Mouse (Mus musculus) cerebellum, adult (tissue): ENCODE data around the gene Prpf6.

ENCODE experiments used
- ATAC-seq: cut with Nextera tagmentation; 2 replicates; pipeline ENCODE4 v1.9.2; 2017; ENCODE audit warnings: mild to moderate bottlenecking, moderate library complexity, mixed read lengths; ENCODE audit not compliant: insufficient number of reproducible peaks, low FRiP score, low TSS enrichment

Gene Prpf6

DNA sequence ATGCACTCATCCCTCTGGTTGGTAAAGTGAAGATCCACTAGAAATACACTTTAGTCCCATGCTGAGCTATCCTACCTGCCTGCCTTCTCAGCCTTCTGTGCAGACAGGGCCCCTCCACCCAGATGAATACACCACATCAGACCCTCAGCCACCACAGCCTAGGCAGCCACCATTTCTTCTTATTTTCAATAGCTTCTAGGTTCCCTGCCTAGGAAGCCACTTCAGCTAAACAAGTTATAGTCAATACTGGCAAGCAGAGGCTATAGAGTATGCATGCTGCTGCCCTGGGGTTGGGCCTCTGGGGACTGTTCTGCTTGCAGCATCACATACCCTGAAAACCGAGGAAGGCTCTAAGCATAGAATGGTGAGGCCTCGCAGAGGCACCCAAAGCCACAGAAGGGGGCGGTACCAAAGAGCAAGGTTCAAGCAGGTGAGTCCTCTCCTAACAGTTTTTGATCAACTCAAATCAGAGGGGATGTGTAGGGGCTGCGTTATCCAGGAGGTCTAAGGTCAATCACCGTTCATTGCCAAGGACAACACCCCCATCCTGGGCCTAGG, at the start of gene Prpf6:
Prpf6 (plus strand) TSS at position 341 of the 558 bp plus-strand sequence.
- no peak for ATAC-seq

DNA sequence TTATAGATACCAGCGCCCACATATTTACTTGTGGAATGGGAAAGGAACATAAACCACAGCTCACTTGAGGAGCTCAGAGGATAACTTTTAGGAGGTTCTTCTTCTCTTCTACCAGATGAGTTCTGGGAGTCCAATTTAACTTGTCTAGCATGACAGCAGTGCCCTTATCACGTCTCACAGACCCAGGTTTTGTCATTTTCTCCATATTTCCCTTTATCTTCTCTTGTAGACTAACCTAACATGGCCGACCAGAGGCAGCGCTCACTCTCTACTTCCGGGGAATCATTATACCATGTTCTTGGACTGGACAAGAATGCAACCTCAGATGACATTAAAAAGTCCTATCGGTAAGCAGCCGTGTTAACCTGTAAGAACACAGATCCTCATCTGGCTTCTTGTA, 45.5 kb upstream of the Prpf6 start:
- no peak for ATAC-seq

DNA sequence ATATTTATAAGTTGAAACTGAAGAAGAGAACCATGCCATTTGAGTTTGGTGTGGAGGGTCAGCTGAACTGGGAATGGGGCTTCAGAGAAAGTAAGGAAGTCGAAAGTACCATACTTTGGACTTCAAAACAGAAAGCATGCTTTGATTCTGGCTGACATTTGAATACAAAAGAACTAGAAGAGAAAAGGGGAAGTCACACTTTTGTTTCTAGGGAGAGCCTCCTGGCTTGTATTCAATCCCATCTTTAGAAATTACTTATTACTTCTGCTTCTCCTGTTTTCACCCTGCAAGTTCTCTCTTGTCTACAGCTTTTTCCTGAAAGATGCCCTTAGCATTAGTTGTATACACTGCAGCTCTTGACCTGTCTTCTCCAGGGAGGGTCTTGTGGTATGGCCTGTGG, 43.4 kb upstream of the Prpf6 start:
- no peak for ATAC-seq

DNA sequence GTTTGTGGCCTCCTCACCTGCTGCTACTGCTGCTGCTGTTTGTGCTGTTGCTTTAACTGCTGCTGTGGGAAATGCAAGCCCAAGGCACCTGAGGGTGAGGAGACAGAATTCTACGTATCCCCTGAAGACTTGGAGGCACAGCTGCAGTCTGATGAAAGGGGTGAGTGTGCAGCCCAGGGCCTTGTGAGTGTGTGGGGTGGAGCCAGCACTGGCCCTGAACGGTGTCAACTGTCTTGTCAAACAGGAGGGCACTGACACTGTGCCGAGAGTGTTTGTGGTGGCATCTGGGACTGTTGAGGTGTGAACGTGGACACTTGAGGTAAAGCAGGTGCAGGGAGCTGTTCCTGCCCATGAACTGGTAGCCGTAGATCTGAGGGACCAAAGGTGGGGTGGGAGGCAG, 43.0 kb upstream of the Prpf6 start:
- no peak for ATAC-seq

DNA sequence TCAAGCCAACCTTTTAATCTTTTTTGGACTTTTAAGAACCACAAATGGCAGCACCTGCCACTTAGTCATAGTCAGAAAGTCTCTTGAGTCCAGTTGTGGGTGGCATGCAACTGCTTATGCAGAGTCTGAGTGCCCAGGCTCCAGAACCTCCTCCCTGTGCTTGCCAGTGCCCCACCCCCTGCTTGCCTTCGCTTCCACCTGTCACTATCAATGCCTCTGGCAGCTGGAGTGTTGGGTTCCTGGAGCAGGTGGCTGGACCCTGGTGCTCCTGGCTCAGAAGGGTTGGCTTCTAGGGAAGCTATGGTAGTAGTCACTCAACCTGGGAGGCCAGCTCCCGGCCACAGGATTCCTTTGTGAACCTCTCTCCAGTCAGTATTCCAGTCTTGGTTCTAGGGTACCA, 41.4 kb upstream of the Prpf6 start:
- ATAC-seq: no peak

DNA sequence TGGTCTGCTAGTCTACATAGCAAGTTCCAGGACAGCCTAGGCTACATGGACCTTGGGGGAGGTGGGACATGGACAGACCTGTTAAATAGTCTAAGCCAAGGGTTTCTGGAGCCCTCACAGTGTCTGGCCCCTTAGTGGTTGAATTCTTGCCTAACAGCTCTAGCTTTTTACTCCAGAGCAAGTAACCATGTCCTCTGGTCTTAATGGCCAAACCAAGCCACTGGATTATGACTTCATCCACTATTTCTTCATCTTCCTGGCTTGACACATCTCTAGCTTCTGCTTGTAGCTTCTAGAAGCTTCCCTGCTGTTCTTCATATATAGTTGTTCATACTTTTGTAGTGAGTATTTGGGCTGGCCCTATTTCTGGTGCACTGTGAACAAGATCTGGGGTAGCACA, 37.9 kb upstream of the Prpf6 start:
- no peak for ATAC-seq

DNA sequence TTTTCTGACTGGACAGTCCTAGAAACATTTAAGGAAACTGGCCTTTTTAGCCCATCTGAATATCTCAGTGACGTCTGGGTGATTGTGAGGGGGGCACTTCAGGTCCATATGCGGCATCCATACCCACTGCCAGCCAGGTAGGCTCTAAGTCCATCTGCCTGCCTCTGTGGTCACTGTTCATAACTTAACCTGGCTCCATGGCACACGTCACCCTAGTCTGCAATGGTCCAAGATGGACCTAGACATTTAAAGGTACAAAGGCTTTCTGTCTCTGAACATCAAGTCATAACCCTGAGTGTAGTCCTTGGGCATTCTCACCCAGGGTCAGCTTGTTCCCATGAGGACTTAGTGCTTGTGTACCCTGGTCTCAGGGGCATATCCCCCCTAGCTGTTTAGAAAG, 24.3 kb upstream of the Prpf6 start:
- ATAC-seq: no peak

DNA sequence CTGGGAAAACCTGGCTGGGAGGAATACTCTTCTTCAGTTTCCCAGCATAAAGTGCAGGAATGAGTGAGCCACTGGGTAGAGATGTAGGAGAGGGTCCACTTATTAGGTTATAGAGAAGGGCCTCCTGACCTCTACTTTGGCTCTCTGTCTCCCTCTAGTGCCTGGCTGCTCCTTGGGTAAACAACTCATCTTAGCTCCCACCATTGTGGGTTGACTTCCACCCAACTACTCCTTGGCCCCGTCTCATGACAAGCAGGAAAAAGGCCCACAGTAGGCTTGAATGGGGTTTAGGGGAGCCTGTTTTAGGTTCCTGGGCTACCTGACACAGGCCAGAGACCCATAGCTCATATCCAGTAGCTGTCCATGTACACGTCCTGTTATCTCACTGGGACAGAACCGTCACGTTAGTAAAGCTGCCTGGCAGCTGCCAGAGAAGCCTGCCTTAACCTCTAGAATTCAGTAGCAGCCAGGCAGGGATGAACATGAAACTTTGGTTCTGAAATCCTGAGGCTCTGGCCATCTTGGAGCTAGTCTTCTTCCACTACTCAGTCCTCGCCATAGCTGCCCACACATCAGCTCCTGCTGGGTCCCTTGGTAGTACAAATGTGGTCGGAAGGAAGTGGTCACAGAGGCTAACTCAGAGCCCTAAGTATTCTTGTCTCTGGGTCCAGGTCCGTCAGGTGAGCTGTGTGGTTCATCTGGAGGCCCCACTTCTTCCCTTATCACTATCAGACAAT, 23.2 kb upstream of the Prpf6 start:
- ATAC-seq: no peak

DNA sequence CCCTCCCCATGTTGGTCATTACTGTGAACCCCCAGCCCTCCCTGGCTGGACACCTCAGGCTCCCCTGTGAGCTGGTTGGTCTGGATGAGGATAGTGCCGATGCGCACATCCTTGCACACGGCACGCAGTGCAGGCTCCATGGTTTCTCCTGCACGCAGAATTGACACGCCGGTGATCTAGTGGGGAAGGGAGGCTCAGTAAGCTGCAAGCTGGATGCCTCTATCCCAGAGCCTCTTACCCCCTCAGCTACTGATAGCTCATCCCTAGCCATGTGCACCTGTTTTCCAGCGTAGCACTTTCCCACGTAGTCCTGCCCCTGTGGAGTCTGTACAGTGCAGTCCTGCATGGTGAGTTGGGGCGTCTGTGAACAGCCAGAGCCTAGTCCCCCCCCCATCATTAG, 21.8 kb upstream of the Prpf6 start:
- ATAC-seq: no peak

DNA sequence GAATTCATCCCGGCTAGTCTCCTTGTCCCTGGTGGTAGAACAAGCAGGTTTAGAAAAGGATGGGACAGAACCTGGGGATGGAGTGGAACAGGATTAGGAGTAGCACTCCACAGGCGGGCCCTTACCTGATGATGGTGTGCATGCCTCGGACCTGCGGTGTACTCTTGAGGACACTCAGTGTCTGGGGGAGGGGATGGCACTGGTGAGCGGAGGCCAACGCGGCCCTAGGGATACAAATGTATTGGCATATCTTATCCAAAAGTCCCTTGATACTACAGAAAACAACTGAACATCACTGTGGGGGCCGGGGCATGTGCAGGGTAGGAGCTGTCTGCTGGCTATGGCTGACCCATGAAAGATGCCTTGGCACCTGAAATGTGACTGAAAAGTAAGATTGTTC, 21.3 kb upstream of the Prpf6 start:
- no peak for ATAC-seq

DNA sequence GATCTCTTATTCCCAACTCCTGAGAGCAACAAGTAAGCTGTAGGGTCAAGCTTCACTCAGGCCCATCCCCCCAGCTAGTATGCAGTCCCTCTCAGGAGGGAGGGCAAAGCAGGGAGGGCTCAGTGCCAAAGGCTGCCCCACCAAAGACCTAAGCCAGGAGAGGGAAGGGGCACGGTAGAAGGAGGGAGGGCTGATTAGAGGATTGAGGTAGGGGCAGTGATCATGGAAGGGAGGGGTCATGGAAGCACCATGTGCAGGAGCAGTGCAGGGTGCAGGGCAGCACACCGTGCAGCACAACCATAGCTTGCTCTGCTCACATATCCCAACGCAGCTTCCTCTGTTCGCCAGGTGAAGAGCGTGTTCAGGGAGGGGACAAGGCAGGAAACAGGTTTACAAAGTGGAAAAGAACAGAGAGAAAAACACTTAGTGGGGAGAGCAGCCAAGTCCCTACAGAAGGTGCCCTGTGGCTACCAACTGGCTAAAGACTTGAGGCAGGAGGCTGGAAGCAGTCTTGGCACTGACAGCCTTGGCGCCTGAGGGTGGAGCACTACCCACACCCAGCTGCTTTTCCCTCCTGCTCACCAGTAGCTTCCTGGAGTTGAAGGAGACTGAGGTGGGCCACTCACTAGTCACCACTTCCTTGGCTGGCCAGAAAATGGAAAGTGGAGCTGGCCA, 20.6 kb upstream of the Prpf6 start:
- peak; percentile 64; the same call in 1 of the 2 replicates for ATAC-seq

DNA sequence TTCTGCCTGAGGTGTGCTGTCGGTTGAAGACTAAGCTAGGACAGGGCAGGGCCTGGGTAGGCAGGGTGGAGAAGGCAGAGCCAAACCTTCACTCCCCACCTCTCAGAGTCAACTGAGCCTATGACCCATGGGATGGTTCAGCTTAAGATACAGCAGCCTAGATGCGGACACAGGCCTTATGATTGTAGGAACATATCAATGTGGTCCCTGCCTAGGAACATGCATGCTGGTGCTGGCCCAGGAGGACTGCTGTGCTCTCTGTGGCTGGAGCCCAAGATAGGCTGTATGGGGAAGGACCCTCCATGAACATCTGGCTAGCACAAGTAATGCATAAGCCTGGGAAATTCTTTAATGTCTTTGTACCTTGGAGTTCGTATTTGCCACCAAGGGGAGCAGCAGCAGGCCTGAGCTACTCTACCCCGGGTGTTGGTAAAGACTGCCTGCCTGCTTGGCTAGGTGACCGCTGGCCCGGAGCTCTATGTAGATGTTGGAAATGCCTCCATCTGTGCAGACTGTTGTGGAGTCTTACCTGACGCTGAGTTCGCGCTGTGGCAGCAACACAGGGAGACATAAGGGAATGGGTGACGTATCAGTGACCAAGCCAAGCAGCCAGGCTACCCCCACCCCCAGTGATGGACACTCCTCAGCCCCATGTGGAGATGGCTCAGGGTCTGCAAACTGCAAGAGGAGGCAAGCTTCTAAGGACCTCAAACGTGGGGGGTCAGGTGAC, 19.6 kb upstream of the Prpf6 start:
- no peak for ATAC-seq

DNA sequence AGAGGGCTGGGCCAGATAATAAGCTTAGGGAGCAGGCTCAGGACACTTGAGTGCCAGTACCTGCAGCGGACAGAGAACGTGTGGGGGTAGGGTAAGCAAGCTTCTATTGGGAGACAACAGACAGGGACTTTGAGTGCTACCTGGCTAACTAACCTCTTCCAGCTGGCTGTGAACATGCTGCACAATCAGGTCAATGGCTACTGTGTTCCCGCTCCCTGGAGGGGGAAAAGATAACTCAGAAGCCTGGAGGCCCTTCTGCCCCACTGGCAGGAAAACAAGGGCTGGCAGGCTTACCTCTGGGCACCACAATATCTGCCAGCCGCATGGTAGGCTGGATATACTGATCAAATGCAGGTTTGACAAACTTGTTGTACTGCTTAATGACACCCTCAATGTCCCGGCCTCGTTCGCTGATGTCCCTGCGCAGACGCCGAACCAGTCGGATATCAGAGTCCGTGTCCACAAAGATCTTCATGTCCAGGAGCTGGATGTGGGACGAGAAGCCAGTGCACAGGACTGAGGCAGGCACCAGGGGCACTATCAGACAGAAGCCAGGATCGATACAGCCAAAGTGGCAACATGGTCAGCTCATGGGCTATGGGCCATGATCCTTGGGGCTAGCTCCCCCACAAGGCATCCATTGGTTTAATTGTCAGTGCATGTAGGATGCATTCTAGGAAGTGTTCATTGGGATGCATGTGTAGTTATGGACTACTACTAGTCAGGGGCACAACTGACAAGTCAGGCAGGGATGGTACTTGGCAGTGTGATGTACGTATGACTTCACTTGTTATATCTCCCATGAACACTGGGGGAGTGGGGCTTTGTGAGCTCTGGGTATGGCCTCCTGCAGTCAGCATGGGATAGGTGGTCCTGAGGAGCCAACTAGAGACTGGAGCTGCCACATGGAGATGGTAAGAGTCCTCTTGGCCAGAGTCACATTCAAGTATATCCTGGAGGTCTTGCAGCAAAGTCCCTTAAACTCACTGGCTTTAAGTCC, 18.4 kb upstream of the Prpf6 start:
- ATAC-seq: peak; percentile 18; the same call in 1 of the 2 replicates

DNA sequence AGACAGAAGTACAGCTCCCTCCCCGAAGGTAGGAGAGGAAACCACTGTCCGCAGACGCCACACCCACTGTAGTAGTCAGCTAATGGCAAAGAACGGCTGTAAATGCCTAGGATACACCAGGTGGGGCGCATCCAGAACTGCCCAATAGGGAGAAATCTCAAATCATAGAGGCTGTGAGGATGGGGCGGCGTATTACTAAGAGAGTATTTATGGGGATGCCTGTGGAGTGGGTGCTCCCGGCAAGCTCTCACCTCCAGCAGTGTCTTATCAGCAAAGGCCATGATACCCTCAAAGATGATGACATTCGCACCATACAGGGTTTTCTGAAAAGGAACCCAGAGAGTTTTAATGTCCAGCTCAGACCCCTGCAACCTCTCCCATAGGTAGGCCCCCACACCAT, 17.7 kb upstream of the Prpf6 start:
- no peak for ATAC-seq

DNA sequence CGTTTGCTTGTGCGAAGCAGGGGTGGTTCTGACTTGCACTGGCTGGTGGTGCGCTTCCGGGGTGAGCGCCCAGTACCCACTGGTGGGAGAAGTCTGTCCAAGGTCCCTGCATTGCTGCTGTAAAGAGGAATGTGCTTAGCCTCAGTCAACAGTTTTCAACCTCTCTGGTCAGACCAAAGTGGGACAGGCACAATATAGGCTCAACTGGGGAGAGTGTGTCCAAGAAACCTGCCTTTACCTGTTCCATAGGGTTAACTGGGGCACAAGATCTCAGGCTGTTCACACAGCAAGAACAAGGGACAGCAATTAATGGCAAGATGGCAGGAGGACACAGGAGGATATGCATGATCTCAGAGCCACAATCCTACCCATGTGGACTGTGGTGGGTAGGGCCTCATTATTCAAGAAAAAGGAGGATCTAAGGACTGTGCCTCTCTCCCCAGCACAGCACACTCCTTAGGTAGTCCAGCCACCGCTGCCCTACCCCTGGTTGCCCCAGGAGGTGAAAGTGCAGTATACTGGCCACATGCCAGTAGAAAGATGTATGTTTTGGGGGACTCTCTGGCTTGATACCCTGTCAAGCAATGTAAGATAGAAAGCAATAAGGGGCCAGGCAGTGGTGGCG, 16.6 kb upstream of the Prpf6 start:
- no peak for ATAC-seq

DNA sequence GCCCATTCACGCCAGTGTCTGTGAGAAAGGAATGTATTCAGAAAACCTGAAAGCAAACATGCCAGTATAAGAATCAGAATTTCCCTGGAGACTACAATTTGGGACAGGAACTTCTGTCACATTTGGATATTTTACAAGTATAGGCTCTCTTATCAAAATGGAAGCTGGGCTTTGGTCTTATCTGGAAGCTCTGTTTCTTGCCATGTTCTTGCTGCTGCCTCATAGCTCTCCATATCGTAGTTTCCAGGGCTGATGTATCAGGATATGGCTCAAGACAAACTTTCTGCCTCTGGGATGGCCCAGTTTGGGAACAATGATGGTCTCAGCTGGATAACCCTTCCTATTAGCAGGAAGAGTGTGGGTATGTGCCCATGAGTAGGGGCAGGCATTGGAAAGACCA, 15.1 kb upstream of the Prpf6 start:
- no peak for ATAC-seq

DNA sequence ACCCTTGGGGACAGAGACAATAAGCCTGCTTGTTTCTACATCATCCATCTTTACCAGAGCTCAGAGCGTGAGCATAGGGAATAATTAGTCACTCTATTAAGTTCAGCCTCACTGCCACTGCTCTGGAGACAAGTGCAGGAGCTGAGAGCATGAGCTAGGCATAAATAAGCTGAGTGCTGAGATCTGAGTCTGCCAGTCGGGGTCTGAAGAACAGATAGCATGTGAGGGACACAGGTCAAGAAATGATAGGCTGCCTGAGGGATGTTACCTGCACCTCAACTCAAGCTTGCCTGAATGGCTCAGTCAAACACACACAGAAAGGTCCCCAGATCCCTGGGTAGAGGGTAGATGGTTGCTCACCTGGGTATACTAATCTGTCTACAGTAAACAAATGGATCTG, 14.5 kb upstream of the Prpf6 start:
- no peak for ATAC-seq

DNA sequence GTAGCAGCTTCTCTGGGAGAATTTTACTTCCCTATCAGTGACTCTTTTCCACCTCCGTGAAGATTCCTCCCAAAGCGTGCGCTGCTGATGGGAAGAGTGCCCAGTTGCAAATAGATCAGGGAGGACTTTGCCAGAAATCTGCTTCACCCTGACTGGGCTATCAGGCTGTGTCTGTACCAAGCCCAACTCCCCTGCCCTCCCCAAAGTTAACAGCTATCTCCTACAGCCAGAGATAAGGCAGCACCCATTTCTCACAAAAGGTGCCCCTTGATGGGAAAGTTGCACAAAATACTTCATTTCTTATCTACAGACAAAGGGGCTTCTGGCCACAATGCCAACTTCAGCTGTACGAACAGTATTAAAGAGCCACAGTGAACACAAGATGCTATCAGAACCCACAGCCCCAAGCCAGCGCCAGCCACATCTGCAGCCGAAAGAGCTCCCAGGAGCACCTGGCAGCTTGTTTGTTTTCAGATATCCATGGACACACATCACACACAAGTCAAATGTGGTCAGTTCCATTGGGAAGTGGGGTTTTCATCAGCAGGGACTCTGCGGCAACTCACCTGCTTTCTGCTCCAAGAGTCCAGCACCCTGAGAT, 13.6 kb upstream of the Prpf6 start:
- ATAC-seq: no peak
